Mouse (Mus musculus): ENCODE measurements around the gene Nexn. TPM values are rescaled to one million over a fixed set of nuclear protein-coding genes. Genes with fewer than 3 reads are reported as not detected.

Gene Nexn
- 0.08 TPM in 1 of 2 replicates, not detected in the other for polyA plus RNA-seq (2012; rRNA removed)

DNA sequence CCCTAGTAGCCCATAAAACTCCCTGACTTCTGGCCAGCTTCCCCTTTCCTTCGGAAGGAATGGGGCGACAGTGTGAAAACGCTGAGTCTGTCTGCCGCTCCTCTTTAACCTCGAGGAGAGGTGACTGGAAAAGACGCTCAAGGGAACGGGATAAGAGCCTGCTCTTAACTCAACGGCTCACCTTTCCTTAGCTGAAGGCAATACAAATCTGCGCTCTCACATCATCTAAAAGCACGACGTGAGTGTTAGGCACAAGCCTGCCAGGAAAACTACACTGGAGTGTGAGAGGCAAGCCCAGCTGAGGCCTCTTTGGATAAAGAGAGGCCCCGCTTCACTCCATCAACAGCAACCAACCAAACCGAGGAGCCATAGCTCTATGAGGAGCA lies at the start of gene Nexn:
TSS of gene Nexn (minus strand) at position 315 of the 386 bp plus-strand sequence.

DNA sequence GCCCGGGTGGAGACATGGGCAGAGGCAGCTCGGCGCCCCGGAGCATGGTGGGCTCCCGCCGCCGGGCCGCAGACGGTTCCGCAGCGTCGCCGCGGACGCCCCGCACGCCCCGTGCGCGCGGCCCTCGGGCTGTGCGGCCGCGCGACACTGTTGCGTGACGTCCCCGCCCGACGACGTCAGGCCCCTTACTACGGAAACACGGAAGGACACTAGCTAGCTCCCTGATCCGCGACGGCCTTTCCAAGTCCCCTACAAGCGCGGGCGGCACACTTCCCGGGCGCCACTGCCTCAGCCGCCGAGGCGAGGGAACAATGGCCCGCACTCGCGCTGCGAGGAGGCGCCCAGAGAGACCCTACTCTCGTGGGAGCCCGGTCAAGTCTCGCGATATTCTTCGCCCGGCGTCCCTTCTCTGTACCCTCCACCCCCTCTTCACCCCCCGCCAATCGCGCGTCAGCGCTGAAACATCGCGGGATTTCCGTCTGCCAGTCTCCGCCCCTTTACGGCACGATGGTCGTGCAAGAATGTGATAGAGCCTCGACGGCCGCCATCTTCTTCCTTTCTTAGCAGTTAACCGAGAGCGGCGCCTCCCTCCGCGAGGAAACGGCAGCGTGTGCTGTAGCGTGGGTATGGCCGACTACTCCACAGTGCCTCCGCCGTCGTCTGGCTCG lies 56.0 kb downstream of the Nexn start, which contains the start of the genes Dnajb4 and Fubp1:
TSS of gene Dnajb4 (minus strand) at position 336 of the 668 bp plus-strand sequence.
TSS of gene Fubp1 (plus strand) at position 456 of the 668 bp plus-strand sequence.

Other genes with a start within 250 kb of the Nexn start
- gene Gipc2, start 100.1 kb downstream of the Nexn start, polyA plus RNA-seq (2012; rRNA removed) = 0.60 and 0.75 TPM in 2 replicates
- gene Dnajb4, start 56.0 kb downstream of the Nexn start, polyA plus RNA-seq (2012; rRNA removed) = 4.9 and 5.3 TPM in 2 replicates
- gene Fubp1, start 55.9 kb downstream of the Nexn start, polyA plus RNA-seq (2012; rRNA removed) = 79.3 and 88.0 TPM in 2 replicates
- 11.0 and 13.1 TPM in 2 replicates for gene Miga1, start 74.1 kb upstream of the Nexn start, polyA plus RNA-seq (2012; rRNA removed)
- gene Usp33, start 80.1 kb upstream of the Nexn start, polyA plus RNA-seq (2012; rRNA removed) = 22.0 and 24.5 TPM in 2 replicates
- gene Zzz3, start 129.1 kb upstream of the Nexn start, polyA plus RNA-seq (2012; rRNA removed) = 27.6 and 35.6 TPM in 2 replicates

All from ovary, adult 2 months (tissue).